Mouse (Mus musculus) adrenal gland, postnatal 14 days (tissue): ENCODE measurements around the gene Slc35b3. TPM values are rescaled to one million over a fixed set of nuclear protein-coding genes. Genes with fewer than 3 reads are reported as not detected.
A peak's percentile ranks its signal among the peaks of the same experiment; 100 is the strongest.

ENCODE experiments used
- DNase-seq: peaks from one replicate; pipeline ENCODE4 v3.0.0; 2021; ENCODE audit warnings: mixed read lengths
- total RNA-seq: library from RNA; stranded (reverse); gene quantifications from 2 replicates; pipeline ENCODE4 v1.2.3, GENCODE M21; 2021

The Slc35b3 gene
- total RNA-seq, 1 experiment from 2014 or later: 25.6 TPM

DNA sequence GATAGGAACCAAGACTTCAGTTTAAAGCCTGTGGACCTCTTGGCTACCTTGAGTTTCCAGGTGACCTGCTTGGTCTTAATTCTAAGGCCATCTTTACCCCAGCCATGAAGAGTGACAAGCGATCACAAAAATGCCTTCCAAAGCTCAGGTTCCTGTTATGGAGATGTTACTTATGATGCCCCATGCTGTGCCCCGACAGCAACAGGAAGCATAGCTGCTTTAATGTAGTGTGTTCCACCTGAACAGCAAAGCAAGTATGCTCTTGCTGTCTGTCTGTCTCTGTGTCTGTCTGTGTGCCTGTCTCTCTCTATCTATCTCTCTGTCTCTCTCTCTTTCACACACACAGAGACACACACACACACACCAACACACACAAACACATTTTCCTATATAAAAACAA lies 22.2 kb downstream of the Slc35b3 start:
- no peak for DNase-seq

DNA sequence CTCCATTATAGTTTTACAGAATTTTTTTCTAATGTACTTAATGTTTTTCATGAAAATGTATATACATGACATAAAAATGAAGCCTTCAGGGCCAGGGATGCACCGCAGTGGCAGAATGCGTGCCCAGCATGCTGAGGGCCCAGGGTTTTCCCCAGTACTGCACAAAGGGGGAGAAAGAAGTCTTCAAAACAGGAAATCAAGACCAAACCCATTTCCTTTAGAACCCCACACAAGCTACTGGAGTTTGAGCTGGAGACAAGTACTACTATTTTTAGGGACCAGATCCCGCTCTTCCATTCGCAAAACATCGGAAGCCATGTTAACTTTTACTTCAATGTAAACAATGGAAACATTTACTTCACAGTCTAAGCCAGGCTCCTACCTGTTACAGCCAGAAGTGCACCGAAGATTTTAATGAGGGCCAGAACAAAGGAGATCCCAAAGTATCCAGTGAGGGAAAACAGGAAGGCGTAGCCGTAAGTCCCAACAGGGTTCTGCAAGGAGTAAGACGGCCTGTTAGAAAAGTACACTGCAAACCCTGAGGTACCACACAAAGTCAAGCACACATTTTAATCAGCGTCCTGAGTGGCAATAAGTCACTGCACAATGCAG lies 23.7 kb downstream of the Slc35b3 start:
- DNase-seq: no peak

DNA sequence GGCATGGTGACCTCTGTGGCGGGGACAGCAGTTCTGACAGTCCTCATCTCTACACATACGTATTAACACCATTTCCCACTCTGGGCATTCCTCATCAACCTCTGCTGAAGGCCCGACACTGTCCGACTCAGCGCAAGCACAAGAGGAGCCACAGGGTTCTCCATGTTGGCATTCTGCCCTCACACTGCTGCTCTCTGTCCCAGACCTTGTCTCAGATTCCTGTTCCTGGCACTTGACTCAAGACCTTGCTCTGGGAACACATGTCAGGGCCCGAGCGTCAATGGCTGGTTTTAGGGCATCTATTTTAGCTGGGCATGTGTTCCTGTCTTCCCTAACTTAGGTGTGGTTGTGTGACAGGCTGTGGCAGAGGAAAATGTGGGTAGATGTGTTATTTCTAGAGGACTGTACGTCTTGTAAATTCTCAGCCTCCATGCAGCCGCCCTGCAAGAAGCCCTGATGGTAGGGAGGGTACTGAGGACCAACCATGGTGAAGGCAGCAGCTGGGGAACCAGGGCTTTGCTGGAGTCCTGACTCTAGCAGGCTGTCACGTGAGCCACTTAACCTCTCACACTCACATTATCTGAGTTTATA lies 24.7 kb downstream of the Slc35b3 start:
- peak; percentile 70 for DNase-seq

DNA sequence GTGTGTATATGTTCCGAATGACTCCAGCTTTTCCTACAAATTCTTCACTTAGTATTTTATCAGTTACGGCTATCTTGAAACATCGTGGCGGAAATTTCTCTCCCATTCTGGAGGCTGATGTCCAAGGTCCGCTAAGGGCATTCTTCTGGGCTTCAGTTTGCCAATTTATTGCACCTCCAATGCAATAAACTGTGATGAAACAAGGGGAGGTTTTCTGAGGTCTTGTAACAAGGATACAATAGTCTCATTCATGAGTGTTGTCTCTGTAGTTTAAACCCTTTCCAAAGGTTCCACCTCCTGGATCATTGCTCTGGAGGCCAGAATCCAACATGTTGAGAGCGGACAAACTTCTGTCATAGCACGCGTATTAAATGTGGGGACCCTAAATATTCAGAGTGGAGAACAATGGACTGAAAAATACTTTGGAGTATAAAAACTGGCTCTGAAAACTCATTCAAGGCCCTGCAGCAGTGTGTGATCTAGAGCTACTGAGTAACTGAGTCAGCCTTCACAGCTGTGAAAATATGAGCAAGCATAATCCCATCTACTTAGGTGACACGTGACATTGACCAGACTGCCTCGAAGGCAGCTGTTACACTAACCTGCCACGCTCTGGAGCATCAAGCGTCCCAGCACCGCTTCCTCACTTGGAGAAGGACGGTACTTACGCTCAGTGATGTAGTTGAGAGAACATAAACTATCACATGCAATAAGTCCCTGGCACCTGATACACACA lies 30.7 kb downstream of the Slc35b3 start:
- no peak for DNase-seq

DNA sequence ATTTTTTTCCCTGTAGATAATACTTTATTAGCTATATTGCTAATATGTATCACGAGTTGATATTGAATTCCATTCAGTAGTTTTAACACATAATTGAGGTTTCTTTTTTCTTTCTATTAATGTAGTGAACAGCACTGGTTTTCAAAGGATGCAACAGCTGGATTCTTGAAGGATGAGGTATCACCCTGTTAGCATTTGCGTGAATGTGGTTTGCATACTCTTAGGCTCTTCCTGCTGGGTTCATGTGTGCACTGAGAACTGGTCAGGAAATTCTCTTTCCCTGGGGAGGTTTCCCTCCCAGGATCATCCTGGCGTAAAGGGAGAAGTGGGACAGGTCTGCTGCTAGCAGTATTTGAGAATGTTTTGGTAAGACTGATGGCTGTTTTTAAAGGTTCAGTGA lies 38.0 kb downstream of the Slc35b3 start:
- no peak for DNase-seq

DNA sequence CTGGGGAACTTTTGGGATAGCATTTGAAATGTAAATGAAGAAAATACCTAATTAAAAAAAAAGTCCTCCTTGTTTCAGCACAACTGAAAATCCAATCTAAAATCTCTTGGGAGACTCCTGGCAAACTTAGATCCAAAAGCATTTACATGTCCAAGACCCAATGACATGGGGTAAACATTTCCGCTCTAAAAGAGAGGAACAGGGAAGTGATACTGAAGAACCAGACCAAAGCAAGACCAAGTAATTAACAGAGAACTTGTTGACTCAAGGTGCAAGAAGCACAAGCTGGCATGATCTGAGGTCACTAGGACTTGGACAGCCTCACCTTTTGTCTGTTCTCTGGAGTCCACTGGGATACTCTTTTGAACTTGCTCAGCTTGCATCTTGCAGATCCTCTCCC lies 39.4 kb downstream of the Slc35b3 start:
- DNase-seq: no peak

DNA sequence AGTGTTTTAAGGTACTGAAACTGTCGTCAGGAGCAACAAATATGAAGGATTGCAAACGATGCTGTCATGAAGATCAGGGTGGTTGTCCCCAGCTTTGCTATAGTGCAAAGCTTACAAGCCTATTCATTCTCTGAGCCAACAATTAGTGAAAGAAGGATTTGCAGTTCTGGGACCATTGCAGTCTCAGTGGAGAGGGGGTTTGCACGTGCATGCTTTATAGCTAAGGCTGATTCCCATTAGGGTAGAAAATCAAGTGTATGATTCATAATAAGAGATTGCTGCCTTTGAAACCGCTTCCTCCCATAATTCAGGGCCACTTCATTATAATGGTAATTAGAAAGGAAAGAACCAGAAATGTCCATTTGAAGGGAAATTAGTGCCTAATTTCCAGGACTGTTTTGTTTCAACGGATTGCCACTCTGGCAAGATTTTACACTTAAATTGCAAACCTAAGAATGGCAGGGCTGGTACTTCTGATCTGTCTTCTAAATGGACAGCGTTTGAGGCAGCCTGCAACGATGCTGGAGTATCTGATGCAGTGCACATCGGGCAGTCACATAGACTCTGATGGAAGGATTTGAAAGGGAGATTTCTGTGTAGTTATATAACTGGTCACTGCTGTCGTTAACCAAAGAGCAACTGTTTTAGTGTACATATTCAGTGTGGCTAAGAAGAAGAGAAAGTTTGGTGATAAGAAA lies 42.3 kb downstream of the Slc35b3 start:
- DNase-seq: no peak

DNA sequence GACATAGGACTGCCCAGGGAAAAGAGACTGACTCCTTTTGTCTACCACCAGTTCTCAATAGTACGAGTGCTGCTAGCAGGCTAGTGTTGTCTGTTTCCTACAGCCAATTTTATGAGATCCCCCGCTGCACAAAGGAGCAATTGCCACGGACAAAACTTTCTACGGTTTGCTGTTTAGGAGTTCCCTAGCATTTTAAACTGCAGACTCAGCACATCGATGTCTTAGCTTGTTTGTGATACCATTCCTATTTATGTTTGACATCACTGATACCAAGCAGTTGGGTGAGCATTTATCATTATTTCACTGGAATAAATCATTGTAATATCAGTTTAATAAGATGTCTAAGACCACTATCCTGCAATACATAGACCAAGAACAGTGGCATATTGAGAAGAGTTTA lies 43.1 kb downstream of the Slc35b3 start:
- no peak for DNase-seq

DNA sequence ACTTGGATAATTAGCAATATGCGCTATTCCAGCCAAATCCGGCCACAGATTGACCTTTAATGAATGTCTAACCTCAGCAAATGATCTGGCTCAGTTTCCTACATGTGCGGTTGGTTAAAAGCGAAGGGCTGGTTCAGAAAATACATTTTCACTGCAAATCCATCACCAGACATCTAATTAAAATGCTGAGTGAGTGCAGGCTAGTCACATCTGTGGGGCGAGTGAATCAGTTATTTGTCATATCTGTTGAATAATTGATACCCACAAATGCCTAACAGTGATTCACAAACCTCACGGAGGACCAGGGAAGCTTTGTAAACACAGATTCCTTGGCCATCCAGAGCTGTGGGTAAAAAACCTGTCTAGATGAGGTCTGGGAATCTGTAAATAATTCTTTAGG lies 45.9 kb downstream of the Slc35b3 start:
- DNase-seq: no peak

DNA sequence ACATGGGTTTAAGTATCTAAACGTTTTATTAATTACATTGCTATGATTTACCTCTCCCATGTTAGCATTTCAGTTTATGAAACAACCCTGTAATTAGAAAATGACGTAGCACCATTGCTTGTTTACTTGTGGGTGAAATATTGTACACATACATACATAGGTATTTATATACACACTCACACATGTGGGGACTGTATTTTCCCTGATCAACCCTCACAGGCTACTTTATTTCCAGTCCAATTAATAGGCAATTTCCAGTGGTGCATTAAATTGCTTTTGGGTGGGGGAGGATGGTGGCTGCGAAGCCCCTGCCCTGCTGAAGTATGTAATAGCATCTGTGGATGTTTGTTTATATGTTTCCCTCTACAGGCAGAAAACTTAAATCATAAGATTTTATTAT lies 68.3 kb downstream of the Slc35b3 start:
- DNase-seq: no peak
